Comparison of ENCODE assay signal across 27 mouse cellular contexts in genomic region chr7:131927288-131928050, GRCm38 (mm10). TPM values are rescaled to one million over a fixed set of nuclear protein-coding genes. Genes with fewer than 3 reads are reported as not detected.
DNase-seq lines count a peak whose midpoint lies in the region; ATAC-seq and TF ChIP-seq lines count a peak whose summit lies in the region.
"Had no signal": no experiment of that assay in that cellular context is flagged by ENCODE, and none has a peak within 500 bp of the region (broad histone marks: within the 10 kb centered on the region; RNA-seq: fewer than 3 reads in every experiment).

No protein-coding gene starts in this region.

- no peak overlapping the region for H3K9ac ChIP-seq in hindbrain, embryonic 11.5 days (ENCODE audit: low read depth, low read length)
- no peak overlapping the region for H3K9ac ChIP-seq in hindbrain, embryonic 12.5 days
- 0 out of 2 replicates have a peak overlapping the region, but pooled peaks have one; percentile 34 for H3K9ac ChIP-seq in midbrain, embryonic 16.5 days (ENCODE audit: low read depth, low read length)
- H3K9ac ChIP-seq in midbrain, postnatal 0 days (replicated peaks; ENCODE audit: low read length, poor library complexity, severe bottlenecking), result no peak overlapping the region
- H3K9ac ChIP-seq in neural tube, embryonic 14.5 days (replicated peaks; ENCODE audit: low read depth, low read length), result no peak overlapping the region
- H3K9ac ChIP-seq: embryonic facial prominence, embryonic 15.5 days; lung, embryonic 14.5 days had no signal

- DNase-seq in hindbrain, embryonic 11.5 days (ENCODE audit: low spot score), result peak; percentile 13
- DNase-seq in midbrain, postnatal 0 days (ENCODE audit: low spot score), result no peak
- peak; percentile 6 for DNase-seq in forelimb bud, embryonic 11.5 days (ENCODE audit: low read depth, low spot score)
- no peak for DNase-seq in spleen, postnatal 4 days (ENCODE audit: low spot score in 2 of 2)
- DNase-seq: cerebellum, adult 8-10 months; gastrocnemius, adult 2 months; heart, postnatal 10 days; kidney, postnatal 36 days; lung, embryonic 14.5 days; lung, postnatal 36 days; right cerebral cortex, adult 18-20 months; thymus, postnatal 14 days had no signal

- TF ChIP-seq CTCF in midbrain, postnatal 0 days (IDR thresholded peaks at IDR 0.05), result no peak

- peaks cover 6% of the 10 kb centered on the region for H3K4me1 ChIP-seq in hindbrain, embryonic 11.5 days (replicated peaks; ENCODE audit: control insufficient read depth, insufficient read depth, low read length)
- peaks cover 14% of the 10 kb centered on the region for H3K4me1 ChIP-seq in hindbrain, embryonic 12.5 days
- peaks cover 10% of the 10 kb centered on the region; the same call in 1 of the 2 replicates for H3K4me1 ChIP-seq in midbrain, embryonic 16.5 days (ENCODE audit: control insufficient read depth, insufficient read depth, low read length)
- H3K4me1 ChIP-seq in midbrain, postnatal 0 days (ENCODE audit: insufficient read depth, low read length), result no peaks in the 10 kb centered on the region
- H3K4me1 ChIP-seq in neural tube, embryonic 14.5 days (ENCODE audit: control insufficient read depth, insufficient read depth, low read length), result peaks cover 5% of the 10 kb centered on the region; the same call in 1 of the 2 replicates
- H3K4me1 ChIP-seq: embryonic facial prominence, embryonic 15.5 days; heart, embryonic 10.5 days had no signal

- H3K4me3 ChIP-seq in hindbrain, embryonic 11.5 days (ENCODE audit: low read depth, low read length), result no peak overlapping the region
- no peak overlapping the region for H3K4me3 ChIP-seq in hindbrain, embryonic 12.5 days
- no peak overlapping the region for H3K4me3 ChIP-seq in midbrain, embryonic 16.5 days (ENCODE audit: low read depth, low read length)
- H3K4me3 ChIP-seq in midbrain, postnatal 0 days (ENCODE audit: low read depth, low read length), result no peak overlapping the region
- no peak overlapping the region for H3K4me3 ChIP-seq in neural tube, embryonic 14.5 days (ENCODE audit: low read depth, low read length)
- H3K4me3 ChIP-seq: embryonic facial prominence, embryonic 15.5 days; forebrain, embryonic 10.5 days; gastrocnemius, adult 2 months; heart, embryonic 10.5 days had no signal

- H3K27ac ChIP-seq in hindbrain, embryonic 11.5 days (ENCODE audit: low read depth, low read length), result no peak overlapping the region
- H3K27ac ChIP-seq in hindbrain, embryonic 12.5 days, result no peak overlapping the region
- H3K27ac ChIP-seq in midbrain, embryonic 16.5 days (ENCODE audit: low read length), result no peak overlapping the region
- no peak overlapping the region for H3K27ac ChIP-seq in midbrain, postnatal 0 days (ENCODE audit: low read depth, low read length)
- no peak overlapping the region for H3K27ac ChIP-seq in neural tube, embryonic 14.5 days (ENCODE audit: low read depth, low read length)
- H3K27ac ChIP-seq: embryonic facial prominence, embryonic 15.5 days; forebrain, embryonic 10.5 days; gastrocnemius, adult 2 months; heart, embryonic 10.5 days had no signal

- H3K4me2 ChIP-seq in hindbrain, embryonic 11.5 days (replicated peaks; ENCODE audit: low read depth, low read length), result no peak overlapping the region
- H3K4me2 ChIP-seq in hindbrain, embryonic 12.5 days (replicated peaks), result no peak overlapping the region
- no peak overlapping the region for H3K4me2 ChIP-seq in midbrain, embryonic 16.5 days (ENCODE audit: low read length)
- H3K4me2 ChIP-seq in midbrain, postnatal 0 days (ENCODE audit: low read depth, low read length, poor library complexity, severe bottlenecking), result no peak overlapping the region
- no peak overlapping the region for H3K4me2 ChIP-seq in neural tube, embryonic 14.5 days (ENCODE audit: low read depth, low read length)
- H3K4me2 ChIP-seq: embryonic facial prominence, embryonic 15.5 days; liver, embryonic 11.5 days; lung, embryonic 14.5 days had no signal

- H3K36me3 ChIP-seq in hindbrain, embryonic 11.5 days (ENCODE audit: control insufficient read depth, insufficient read depth, low read length), result no peaks in the 10 kb centered on the region
- no peaks in the 10 kb centered on the region for H3K36me3 ChIP-seq in hindbrain, embryonic 12.5 days
- H3K36me3 ChIP-seq in midbrain, embryonic 16.5 days (ENCODE audit: control insufficient read depth, insufficient read depth, low read length), result no peaks in the 10 kb centered on the region
- no peaks in the 10 kb centered on the region for H3K36me3 ChIP-seq in midbrain, postnatal 0 days (ENCODE audit: insufficient read depth, low read length)
- H3K36me3 ChIP-seq in neural tube, embryonic 14.5 days (ENCODE audit: control insufficient read depth, insufficient read depth, low read length), result no peaks in the 10 kb centered on the region
- H3K36me3 ChIP-seq: embryonic facial prominence, embryonic 15.5 days; forebrain, embryonic 10.5 days; heart, embryonic 10.5 days had no signal

- 34% methylated on average over 9 of the region's 9 CpGs for WGBS in hindbrain, embryonic 11.5 days
- WGBS in hindbrain, embryonic 12.5 days, result 24% methylated on average over 9 of the region's 9 CpGs
- 28% methylated on average over 9 of the region's 9 CpGs for WGBS in midbrain, embryonic 16.5 days
- WGBS in midbrain, postnatal 0 days, result 29% methylated on average over 9 of the region's 9 CpGs
- 19% methylated on average over 9 of the region's 9 CpGs for WGBS in neural tube, embryonic 14.5 days

- no peak for ATAC-seq in hindbrain, embryonic 11.5 days (ENCODE audit: low FRiP score)
- ATAC-seq in hindbrain, embryonic 12.5 days (ENCODE audit: low FRiP score), result no peak
- no peak for ATAC-seq in midbrain, embryonic 16.5 days
- ATAC-seq in midbrain, postnatal 0 days (ENCODE audit: low FRiP score), result no peak
- peak; percentile 68 for ATAC-seq in neural tube, embryonic 14.5 days (ENCODE audit: low read depth)
- ATAC-seq: hindbrain, embryonic 16.5 days; intestine, postnatal 0 days had no signal

- no peaks in the 10 kb centered on the region for H3K27me3 ChIP-seq in hindbrain, embryonic 11.5 days (ENCODE audit: control insufficient read depth, insufficient read depth, low read length)
- H3K27me3 ChIP-seq in hindbrain, embryonic 12.5 days, result no peaks in the 10 kb centered on the region
- H3K27me3 ChIP-seq in midbrain, embryonic 16.5 days (ENCODE audit: control insufficient read depth, insufficient read depth, low read depth, low read length), result no peaks in the 10 kb centered on the region
- no peaks in the 10 kb centered on the region for H3K27me3 ChIP-seq in midbrain, postnatal 0 days (ENCODE audit: insufficient read depth, low read length)
- H3K27me3 ChIP-seq in neural tube, embryonic 14.5 days (ENCODE audit: control insufficient read depth, insufficient read depth, low read length), result no peaks in the 10 kb centered on the region
- H3K27me3 ChIP-seq: embryonic facial prominence, embryonic 15.5 days had no signal

- no peaks in the 10 kb centered on the region for H3K9me3 ChIP-seq in hindbrain, embryonic 11.5 days (ENCODE audit: control insufficient read depth, low read length)
- no peaks in the 10 kb centered on the region for H3K9me3 ChIP-seq in hindbrain, embryonic 12.5 days (replicated peaks)
- H3K9me3 ChIP-seq in midbrain, embryonic 16.5 days (replicated peaks; ENCODE audit: control insufficient read depth, low read length, poor library complexity, severe bottlenecking), result no peaks in the 10 kb centered on the region
- H3K9me3 ChIP-seq in midbrain, postnatal 0 days (ENCODE audit: low read length), result no peaks in the 10 kb centered on the region
- H3K9me3 ChIP-seq in neural tube, embryonic 14.5 days (ENCODE audit: control insufficient read depth, low read length), result no peaks in the 10 kb centered on the region
- H3K9me3 ChIP-seq: embryonic facial prominence, embryonic 15.5 days; forebrain, embryonic 10.5 days; heart, embryonic 10.5 days had no signal

RNA-seq across cellular contexts. Expression of gene Gpr26, which starts 38.8 kb away (rescaled TPM):
- polyA plus RNA-seq in hindbrain, embryonic 11.5 days (2014; fragmentation: Nextera tagmentation; extraction: Ambion mirVana), result 0.10 and 0.14 TPM in 2 replicates
- 0.46 and 0.50 TPM in 2 replicates for polyA plus RNA-seq in hindbrain, embryonic 12.5 days (2016; fragmentation: Nextera tagmentation; extraction: Ambion mirVana)
- 3.0 and 3.4 TPM in 2 replicates for polyA plus RNA-seq in midbrain, embryonic 16.5 days (2015; fragmentation: Nextera tagmentation; extraction: Ambion mirVana)
- total RNA-seq in midbrain, postnatal 0 days (2014; rRNA removed), result 28.9 and 30.5 TPM in 2 replicates
- 2.3 and 2.7 TPM in 2 replicates for polyA plus RNA-seq in midbrain, postnatal 0 days (2015; fragmentation: Nextera tagmentation; extraction: Ambion mirVana)
- polyA plus RNA-seq in neural tube, embryonic 14.5 days (2014; fragmentation: Nextera tagmentation; extraction: Ambion mirVana), result 3.5 and 4.1 TPM in 2 replicates
- total RNA-seq: adrenal gland, adult 18-20 months; common myeloid progenitor, adult 5-6 weeks; gastrocnemius, adult 2 months; heart, postnatal 10 days; megakaryocyte-erythroid progenitor cell, adult 5-6 weeks had no signal
- polyA plus RNA-seq: C2C12; embryonic facial prominence, embryonic 15.5 days; gonadal fat pad, adult 2 months; heart, embryonic 10.5 days; intestine, postnatal 0 days; liver, embryonic 11.5 days; lung, embryonic 14.5 days; testis, adult 2 months had no signal

Comparison
In these comparisons a context has a peak if more than half of its experiments do, and no peak if none do; other contexts are left out.
1. DNase-seq: peak in hindbrain, embryonic 11.5 days (single experiment) and forelimb bud, embryonic 11.5 days (single experiment); none in midbrain, postnatal 0 days (single experiment) and spleen, postnatal 4 days (0 of 2).